Mouse (Mus musculus) hematopoietic stem cell, adult 5-6 weeks (primary cell): ENCODE data around the gene Mfsd4b5. TPM values are rescaled to one million over a fixed set of nuclear protein-coding genes. Genes with fewer than 3 reads are reported as not detected.
A peak's percentile ranks its signal among the peaks of the same experiment; 100 is the strongest.
"Not testable (repeated sequence)": the region's sequence is repeated elsewhere in the genome, so short reads cannot be mapped to it uniquely, and the experiment has no call there.

Experiments used
- ATAC-seq, 2 experiments: fragments of 125-278 bp in 1 of 2; replicated peaks in 1 of 2; 2 replicates each; pipeline ENCODE4 v1.8.0; 2016 to 2017; ENCODE audit warnings: inconsistent platforms in 2 of 2, mild to moderate bottlenecking in 2 of 2, moderate number of reproducible peaks in 2 of 2, low read depth in 1 of 2, moderate TSS enrichment in 1 of 2; ENCODE audit not compliant: low FRiP score in 2 of 2, poor library complexity in 2 of 2, severe bottlenecking in 2 of 2, insufficient read depth in 1 of 2, low TSS enrichment in 1 of 2
- total RNA-seq: library from RNA; stranded (forward); fragments of 172-1452, 232-1000 nt; gene quantifications from 2 replicates; pipeline ENCODE4 v1.2.3, GENCODE M21; 2017

Gene Mfsd4b5
- total RNA-seq, 1 experiment from 2014 or later = not detected

- peak; percentile 71 to 72 for ATAC-seq
Measured at GRCm38 (mm10) chr10:39982604-39983003, 3.8 kb downstream of the Mfsd4b5 start.

DNA sequence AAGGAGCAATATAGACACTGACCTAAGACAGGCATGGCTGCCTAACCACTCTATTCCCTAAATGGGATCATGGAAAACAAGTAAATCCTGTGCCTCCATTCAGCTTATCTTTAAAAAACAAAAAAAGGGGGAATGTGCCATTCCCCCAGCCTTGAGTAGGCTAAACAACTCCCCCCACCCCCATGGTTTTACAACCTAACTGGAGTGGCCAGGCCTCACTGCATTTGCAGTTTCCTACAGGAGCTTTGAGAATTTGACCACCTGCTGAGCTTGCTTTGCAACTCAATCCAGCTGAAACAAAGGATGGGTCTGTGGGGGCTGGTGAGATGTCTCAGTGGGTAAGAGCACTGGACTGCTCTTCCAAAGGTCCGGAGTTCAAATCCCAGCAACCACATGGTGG lies 8.2 kb downstream of the Mfsd4b5 start:
- no peak for ATAC-seq

- ATAC-seq = no peak
Measured at GRCm38 (mm10) chr10:39977346-39977745, 9.1 kb downstream of the Mfsd4b5 start.

GRCm38 (mm10) chr10:39975771-39976170 lies 10.7 kb downstream of the Mfsd4b5 start:
- no peak for ATAC-seq

GRCm38 (mm10) chr10:39974982-39975381 lies 11.5 kb downstream of the Mfsd4b5 start:
- peak in 1 of 2 experiments; percentile 32; a peak in 1 of 4 replicates for ATAC-seq

GRCm38 (mm10) chr10:39967512-39967911 lies 18.9 kb downstream of the Mfsd4b5 start:
- ATAC-seq = no peak

DNA sequence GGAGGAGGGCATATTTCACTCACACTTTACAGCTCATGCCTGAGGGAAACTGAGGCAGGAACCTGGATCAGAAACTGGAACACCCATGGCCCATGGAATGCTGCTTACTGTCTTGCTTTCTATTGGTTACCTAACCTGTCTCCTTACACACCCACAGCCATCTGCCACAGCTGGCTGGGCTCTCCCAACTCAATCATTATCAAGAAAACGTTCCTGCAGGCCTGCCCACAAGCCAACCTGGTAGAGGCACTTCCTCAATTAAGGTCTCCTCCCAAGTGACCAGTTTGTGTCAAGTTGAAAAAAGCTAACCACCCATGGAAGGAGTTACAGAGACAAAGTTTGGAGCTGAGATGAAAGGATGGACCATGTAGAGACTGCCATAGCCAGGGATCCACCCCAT lies 24.5 kb downstream of the Mfsd4b5 start:
- no peak for ATAC-seq

GRCm38 (mm10) chr10:39960441-39960822 lies 26.0 kb downstream of the Mfsd4b5 start:
- ATAC-seq = 0 out of 4 replicates have a peak, but pooled peaks of 1 of the 2 experiments have one; percentile 0

- ATAC-seq = peak; percentile 98 to 99
Measured at GRCm38 (mm10) chr10:39959761-39960440, 26.5 kb downstream of the Mfsd4b5 start, which contains the start of gene Mfsd4b3. Mfsd4b3 (minus strand) TSS chr10:39960153.

DNA sequence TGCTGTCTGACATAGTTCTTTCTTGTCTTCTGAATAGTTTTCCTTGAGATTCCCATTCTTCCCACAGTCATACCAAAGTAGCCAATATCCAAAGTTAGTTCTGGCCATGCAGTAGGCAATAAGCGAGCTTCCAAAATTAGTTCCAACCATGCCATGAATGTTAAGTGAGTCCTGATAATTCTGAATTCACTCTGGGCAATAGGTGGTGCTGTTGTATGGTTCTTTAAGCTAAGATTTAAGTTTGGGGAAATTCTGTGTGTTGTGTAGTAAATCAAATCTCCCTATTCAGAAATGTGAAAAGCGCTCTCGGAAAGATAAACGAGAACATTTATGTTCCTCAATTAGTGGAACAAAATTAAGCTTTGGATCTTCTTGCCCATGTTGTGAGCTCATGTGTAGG lies 28.2 kb downstream of the Mfsd4b5 start:
- no peak for ATAC-seq

DNA sequence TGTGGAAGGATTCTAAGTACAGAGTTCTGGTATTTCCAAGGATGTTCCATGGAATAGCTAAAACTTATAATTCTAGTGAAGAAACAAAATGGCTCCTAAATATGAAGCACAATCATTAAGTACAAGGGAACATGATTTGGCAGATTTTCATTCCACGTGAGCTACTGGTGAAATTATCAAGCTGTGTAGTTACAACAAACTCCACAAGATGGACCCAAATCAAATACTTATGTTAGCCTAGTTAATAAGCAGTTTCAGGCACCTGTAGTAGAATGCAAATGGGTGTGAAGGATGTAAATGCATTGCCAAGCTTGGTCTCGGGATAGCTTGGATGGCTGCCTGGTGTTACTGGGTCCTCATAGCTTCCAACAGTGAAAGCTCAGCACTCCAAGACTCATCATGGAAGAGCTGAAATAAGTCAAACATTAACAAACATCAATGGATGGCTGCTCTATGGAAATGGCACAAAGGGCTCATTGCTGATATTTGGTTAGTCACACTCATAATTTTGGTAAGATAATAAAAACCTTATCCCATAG lies 30.0 kb downstream of the Mfsd4b5 start:
- no peak for ATAC-seq

DNA sequence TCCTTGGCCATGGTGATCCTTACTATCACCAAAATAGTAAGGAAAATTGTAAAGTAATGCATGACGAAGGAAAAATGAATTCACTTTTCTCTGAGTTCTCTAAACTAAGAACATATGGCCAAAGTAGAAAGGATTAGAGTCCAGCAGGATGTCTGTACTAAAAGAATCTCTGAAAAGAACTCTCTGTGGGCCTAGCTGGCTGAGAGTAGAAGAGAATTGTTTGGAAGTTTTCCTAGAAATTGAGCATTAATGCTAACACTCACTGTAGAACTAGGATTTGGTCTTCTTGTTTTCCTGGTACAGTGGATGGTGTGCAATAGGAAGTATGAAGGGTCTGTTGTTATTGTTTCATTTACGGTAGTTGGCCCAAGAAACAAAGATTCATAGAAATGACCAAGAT lies 31.3 kb downstream of the Mfsd4b5 start:
- no peak for ATAC-seq

DNA sequence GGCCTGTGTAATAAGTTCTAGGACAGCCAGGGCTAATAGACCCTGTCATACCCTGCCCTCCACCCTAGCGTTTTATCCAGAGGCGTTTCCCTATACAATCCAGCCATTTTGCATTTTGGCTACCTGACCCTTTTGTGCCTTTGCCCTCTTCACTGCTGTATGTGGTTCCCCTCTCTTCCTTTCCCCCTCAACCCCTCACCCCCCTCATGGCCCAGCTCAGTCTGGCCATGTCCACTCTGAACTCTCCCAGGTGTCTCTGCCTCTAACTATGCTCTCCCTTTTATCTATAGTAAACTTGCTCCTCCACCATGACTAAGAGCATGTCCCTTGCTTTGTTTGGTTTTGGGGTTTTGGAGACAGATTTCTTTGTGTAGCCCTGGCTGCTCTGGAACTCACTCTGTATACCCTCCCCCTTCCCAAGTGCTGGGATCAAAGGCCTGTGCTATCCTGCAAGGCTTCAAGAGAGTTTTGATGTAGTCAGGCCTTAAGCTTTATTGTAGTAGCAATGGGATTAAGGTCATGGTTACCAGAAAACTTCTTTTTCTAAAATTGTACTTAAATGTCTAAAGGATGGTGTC lies 37.0 kb downstream of the Mfsd4b5 start:
- ATAC-seq = no peak

DNA sequence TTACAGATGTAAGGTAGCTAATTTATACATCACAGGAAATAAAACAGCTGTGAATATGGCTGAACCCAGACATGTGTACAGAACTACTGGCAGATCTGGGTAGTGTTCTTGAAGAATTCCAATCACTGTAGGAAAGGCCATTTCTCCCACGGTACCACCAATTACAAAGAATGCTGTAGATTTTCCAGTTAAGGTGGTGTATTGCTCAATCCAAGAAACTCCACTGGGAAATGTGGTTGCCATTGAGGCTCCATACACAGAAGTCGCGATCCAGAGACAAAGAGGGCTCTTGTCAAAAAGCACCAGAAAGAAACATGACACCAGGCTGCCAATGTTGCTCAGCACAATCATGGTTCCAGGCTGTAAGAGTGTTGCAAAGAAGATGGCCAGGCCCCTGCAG lies 39.3 kb downstream of the Mfsd4b5 start:
- not testable (repeated sequence) for ATAC-seq

DNA sequence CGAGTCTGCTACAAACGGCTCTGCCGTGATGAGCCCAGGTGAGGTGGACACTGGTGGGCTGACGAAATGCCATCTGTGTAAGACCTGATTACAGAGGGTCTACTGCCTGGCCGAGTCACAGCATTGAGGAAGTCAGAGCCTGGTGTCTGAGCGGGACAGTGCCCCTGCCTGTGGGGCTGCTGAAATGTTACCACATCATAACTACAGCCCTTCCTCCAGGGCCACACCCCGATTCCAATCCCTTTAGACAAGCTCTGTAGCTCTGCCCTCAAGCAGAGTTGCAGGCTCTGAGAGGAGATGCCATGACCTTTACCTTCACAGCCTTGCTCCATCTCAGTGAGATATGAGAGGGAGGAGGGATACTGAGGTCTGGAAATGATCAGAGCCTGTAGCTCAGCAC lies 49.9 kb downstream of the Mfsd4b5 start:
- ATAC-seq = peak; percentile 37 to 56; a peak in 2 of 4 replicates

DNA sequence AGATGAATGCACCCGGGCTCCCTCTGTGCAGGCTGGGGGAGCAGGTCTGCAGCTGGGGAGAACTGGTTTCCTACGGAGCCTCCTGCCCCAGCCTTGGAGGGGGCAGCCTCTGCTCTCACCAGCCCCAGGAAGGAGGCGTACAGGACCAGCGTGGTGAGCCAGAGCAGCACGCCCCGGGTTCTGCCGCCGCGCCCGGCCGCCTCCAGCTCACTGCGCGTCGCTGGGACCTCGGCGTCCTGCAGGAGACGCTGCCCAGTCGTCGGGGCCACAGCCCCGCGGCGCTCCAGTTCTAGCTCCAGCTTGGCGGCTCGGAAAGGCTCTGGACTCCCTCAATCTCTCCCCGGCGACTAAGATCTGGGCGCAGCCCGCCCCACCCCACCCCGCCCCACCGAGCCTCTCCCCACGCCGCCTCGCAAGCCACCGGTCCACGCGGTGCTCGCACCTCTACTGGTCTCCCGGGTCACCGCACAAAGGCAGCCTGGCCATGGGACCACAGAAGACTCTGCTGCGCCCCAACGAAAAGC lies 59.8 kb downstream of the Mfsd4b5 start, which contains the start of gene Mfsd4b2:
Mfsd4b2 (minus strand) TSS at position 308 of the 524 bp plus-strand sequence.
- peak; percentile 45 to 49 for ATAC-seq

GRCm38 (mm10) chr10:39924556-39924955 lies 61.9 kb downstream of the Mfsd4b5 start:
- not testable (repeated sequence) for ATAC-seq

DNA sequence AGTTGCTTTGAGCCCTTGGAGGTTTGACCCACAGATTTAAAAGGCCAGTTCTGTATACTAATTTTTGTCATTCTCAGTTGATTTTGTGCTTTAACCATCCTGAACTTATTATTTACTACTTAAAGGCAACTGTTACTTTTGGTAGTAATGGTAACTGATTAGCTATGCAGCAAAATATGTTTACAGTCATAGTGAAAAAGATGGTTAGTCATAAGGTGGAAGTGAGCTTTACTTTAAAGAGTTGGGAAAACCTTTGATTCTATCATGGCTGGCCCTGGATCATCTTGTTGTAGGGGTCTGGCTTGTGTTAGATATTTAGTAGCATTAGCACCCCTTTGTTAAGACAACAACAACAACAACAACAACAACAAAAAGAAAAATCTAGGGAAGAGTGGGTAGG lies 73.8 kb downstream of the Mfsd4b5 start:
- ATAC-seq = no peak
